Mouse (Mus musculus) spleen, postnatal 0 days (tissue): ENCODE results near the gene Pfkfb3. TPM values are rescaled to one million over a fixed set of nuclear protein-coding genes. Genes with fewer than 3 reads are reported as not detected.

Source experiments
- polyA plus RNA-seq: library from polyadenylated mRNA; unstranded; fragments of >200 nt; fragmentation: Nextera tagmentation; extraction: Ambion mirVana; gene quantifications from 2 replicates; pipeline ENCODE4 v1.2.1, GENCODE M21; 2015

Gene Pfkfb3
- 4.5 and 4.9 TPM in 2 replicates for polyA plus RNA-seq

GRCm38 (mm10) chr2:11553471-11554400, at the start of gene Pfkfb3:
TSS of gene Pfkfb3 (minus strand) at chr2:11554077.

Other genes starting within 250 kb of the Pfkfb3 start
- 86.4 and 94.8 TPM in 2 replicates for gene Rbm17, start 50.1 kb upstream of the Pfkfb3 start, polyA plus RNA-seq
- gene Gm17490, start 72.2 kb upstream of the Pfkfb3 start, polyA plus RNA-seq = not detected in 2 replicates
- 0.07 TPM in 2 replicates for gene Il2ra, start 88.7 kb upstream of the Pfkfb3 start, polyA plus RNA-seq
- 4.5 TPM in 2 replicates for gene Il15ra, start 151.2 kb upstream of the Pfkfb3 start, polyA plus RNA-seq
- gene Fbh1, start 223.5 kb upstream of the Pfkfb3 start, polyA plus RNA-seq = 35.5 and 39.6 TPM in 2 replicates
- 22.8 and 27.7 TPM in 2 replicates for gene Ankrd16, start 223.8 kb upstream of the Pfkfb3 start, polyA plus RNA-seq